Mouse (Mus musculus): ENCODE data around the gene Cercam.
"Not testable (repeated sequence)": the region's sequence is repeated elsewhere in the genome, so short reads cannot be mapped to it uniquely, and the experiment has no call there.

The Cercam gene

GRCm38 (mm10) chr2:29853736-29854135 is 15.2 kb upstream of the Cercam start:
- no peak for DNase-seq (ENCODE audit: low read depth, low spot score)

- DNase-seq (ENCODE audit: low read depth, low spot score): no peak
Observed at GRCm38 (mm10) chr2:29855585-29856210, 13.3 kb upstream of the Cercam start.

- peak; percentile 75 for DNase-seq (ENCODE audit: low read depth, low spot score)
Observed at GRCm38 (mm10) chr2:29856451-29857260, 12.3 kb upstream of the Cercam start.

GRCm38 (mm10) chr2:29857341-29857740 is 11.6 kb upstream of the Cercam start:
- no peak for DNase-seq (ENCODE audit: low read depth, low spot score)

- no peak for DNase-seq (ENCODE audit: low read depth, low spot score)
Observed at GRCm38 (mm10) chr2:29857967-29858366, 11.0 kb upstream of the Cercam start.

GRCm38 (mm10) chr2:29858748-29859473 is 10.1 kb upstream of the Cercam start:
- DNase-seq (ENCODE audit: low read depth, low spot score): peak; percentile 83

GRCm38 (mm10) chr2:29865125-29865524 is 3.8 kb upstream of the Cercam start:
- DNase-seq (ENCODE audit: low read depth, low spot score): no peak

- DNase-seq (ENCODE audit: low read depth, low spot score): peak; percentile 51
Observed at GRCm38 (mm10) chr2:29869646-29870451, 885 bp downstream of the Cercam start.

- no peak for DNase-seq (ENCODE audit: low read depth, low spot score)
Observed at GRCm38 (mm10) chr2:29872581-29873295, 3.8 kb downstream of the Cercam start.

GRCm38 (mm10) chr2:29873801-29874200 is 4.8 kb downstream of the Cercam start:
- no peak for DNase-seq (ENCODE audit: low read depth, low spot score)

GRCm38 (mm10) chr2:29878061-29878460 is 9.1 kb downstream of the Cercam start:
- DNase-seq (ENCODE audit: low read depth, low spot score): no peak

GRCm38 (mm10) chr2:29879191-29879590 is 10.2 kb downstream of the Cercam start:
- no peak for DNase-seq (ENCODE audit: low read depth, low spot score)

- DNase-seq (ENCODE audit: low read depth, low spot score): peak; percentile 68
Observed at GRCm38 (mm10) chr2:29879964-29880830, 11.2 kb downstream of the Cercam start.

GRCm38 (mm10) chr2:29886659-29887292 is 17.8 kb downstream of the Cercam start:
- DNase-seq (ENCODE audit: low read depth, low spot score): not testable (repeated sequence)

GRCm38 (mm10) chr2:29889066-29889944 is 20.3 kb downstream of the Cercam start, which contains the start of gene Odf2:
Gene Odf2, plus strand, starts transcription at chr2:29889221.
- peak; percentile 99 for DNase-seq (ENCODE audit: low read depth, low spot score)

- peak; percentile 95 for DNase-seq (ENCODE audit: low read depth, low spot score)
Observed at GRCm38 (mm10) chr2:29889991-29890833, 21.2 kb downstream of the Cercam start.

GRCm38 (mm10) chr2:29891773-29892172 is 22.8 kb downstream of the Cercam start:
- DNase-seq (ENCODE audit: low read depth, low spot score): no peak
